Mouse (Mus musculus): Measurements from ENCODE around the gene Fga. TPM values are rescaled to one million over a fixed set of nuclear protein-coding genes. Genes with fewer than 3 reads are reported as not detected.

The Fga gene
- polyA plus RNA-seq (2015; fragmentation: Nextera tagmentation; extraction: Ambion mirVana) = 1.00 TPM in 1 of 2 replicates, not detected in the other

- no peak within 1 kb of the TSS for H3K9ac ChIP-seq
- no peak within 1 kb of the TSS for H3K27ac ChIP-seq
- no peak for ATAC-seq
- no peak within 1 kb of the TSS for H3K4me3 ChIP-seq
- no peak within 1 kb of the TSS for H3K4me2 ChIP-seq
- WGBS = 80% methylated on average over 9 of the region's 9 CpGs
- H3K4me1 ChIP-seq = no peaks in the 10 kb centered on the region
- no peaks in the 10 kb centered on the region for H3K9me3 ChIP-seq (replicated peaks)
- no peaks in the 10 kb centered on the region for H3K36me3 ChIP-seq (ENCODE audit: poor library complexity, severe bottlenecking)
- H3K27me3 ChIP-seq = no peaks in the 10 kb centered on the region
Observed at GRCm38 (mm10) chr3:83025475-83026301, at the start of gene Fga. TSS of gene Fga (plus strand) at chr3:83026076.

- Histone ChIP-seq H3K4me3 (no peak overlapping the region), H3K4me2 (no peak overlapping the region), H3K4me1 (no peaks in the 10 kb centered on the region), H3K27me3 (no peaks in the 10 kb centered on the region), H3K36me3 (ENCODE audit: poor library complexity, severe bottlenecking) (no peaks in the 10 kb centered on the region), H3K27ac (no peak overlapping the region), H3K9ac (no peak overlapping the region), H3K9me3 (replicated peaks) (no peaks in the 10 kb centered on the region)
- 86% methylated on average over 6 of the region's 6 CpGs for WGBS
- no peak for ATAC-seq
Observed at GRCm38 (mm10) chr3:82980818-82981217, 45.1 kb upstream of the Fga start.

- 75% methylated on average over 8 of the region's 8 CpGs for WGBS
- no peaks in the 10 kb centered on the region for H3K27me3 ChIP-seq
- H3K9ac ChIP-seq = no peak overlapping the region
- no peak overlapping the region for H3K4me3 ChIP-seq
- H3K36me3 ChIP-seq (ENCODE audit: poor library complexity, severe bottlenecking) = no peaks in the 10 kb centered on the region
- no peaks in the 10 kb centered on the region for H3K4me1 ChIP-seq
- no peak overlapping the region for H3K27ac ChIP-seq
- no peak overlapping the region for H3K4me2 ChIP-seq
- no peaks in the 10 kb centered on the region for H3K9me3 ChIP-seq (replicated peaks)
- ATAC-seq = no peak
Observed at GRCm38 (mm10) chr3:82981861-82982260, 44.0 kb upstream of the Fga start.

- Histone ChIP-seq H3K9me3 (replicated peaks) (no peaks in the 10 kb centered on the region), H3K4me3 (no peak overlapping the region), H3K27me3 (no peaks in the 10 kb centered on the region), H3K36me3 (ENCODE audit: poor library complexity, severe bottlenecking) (no peaks in the 10 kb centered on the region), H3K27ac (no peak overlapping the region), H3K4me1 (no peaks in the 10 kb centered on the region), H3K9ac (no peak overlapping the region), H3K4me2 (no peak overlapping the region)
- WGBS = 82% methylated on average over 2 of the region's 2 CpGs
- no peak for ATAC-seq
Observed at GRCm38 (mm10) chr3:82984840-82985239, 41.0 kb upstream of the Fga start.

- Histone ChIP-seq H3K9me3 (replicated peaks) (no peaks in the 10 kb centered on the region), H3K27me3 (peaks cover 13% of the 10 kb centered on the region), H3K9ac (no peak overlapping the region), H3K4me3 (no peak overlapping the region), H3K4me2 (no peak overlapping the region), H3K4me1 (peaks cover 6% of the 10 kb centered on the region; the same call in 1 of the 2 replicates), H3K36me3 (ENCODE audit: poor library complexity, severe bottlenecking) (no peaks in the 10 kb centered on the region), H3K27ac (no peak overlapping the region)
- ATAC-seq = no peak
- 86% methylated on average over 12 of the region's 12 CpGs for WGBS
Observed at GRCm38 (mm10) chr3:82991963-82992362, 33.9 kb upstream of the Fga start.

- ATAC-seq = no peak
- no peak overlapping the region for H3K27ac ChIP-seq
- H3K36me3 ChIP-seq (ENCODE audit: poor library complexity, severe bottlenecking) = no peaks in the 10 kb centered on the region
- peaks cover 19% of the 10 kb centered on the region for H3K27me3 ChIP-seq
- H3K4me3 ChIP-seq = no peak overlapping the region
- no peaks in the 10 kb centered on the region for H3K9me3 ChIP-seq (replicated peaks)
- peaks cover 6% of the 10 kb centered on the region; the same call in 1 of the 2 replicates for H3K4me1 ChIP-seq
- H3K4me2 ChIP-seq = no peak overlapping the region
- WGBS = 88% methylated on average over 6 of the region's 6 CpGs
- H3K9ac ChIP-seq = no peak overlapping the region
Observed at GRCm38 (mm10) chr3:82992956-82993355, 32.9 kb upstream of the Fga start.

- Histone ChIP-seq H3K4me3 (peak overlapping the region; percentile 16), H3K27me3 (peaks cover 19% of the 10 kb centered on the region), H3K9me3 (replicated peaks) (no peaks in the 10 kb centered on the region), H3K4me2 (peak overlapping the region; percentile 57), H3K4me1 (peaks cover 6% of the 10 kb centered on the region; the same call in 1 of the 2 replicates), H3K9ac (peak overlapping the region; percentile 14; the same call in 1 of the 2 replicates), H3K36me3 (ENCODE audit: poor library complexity, severe bottlenecking) (no peaks in the 10 kb centered on the region), H3K27ac (no peak overlapping the region)
- peak; percentile 53; the same call in 1 of the 2 replicates for ATAC-seq
- WGBS = 3% methylated on average over 24 of the region's 24 CpGs
Observed at GRCm38 (mm10) chr3:82995368-82995767, 30.5 kb upstream of the Fga start.

- 67% methylated on average over 3 of the region's 3 CpGs for WGBS
- Histone ChIP-seq H3K9ac (no peak overlapping the region), H3K4me2 (no peak overlapping the region), H3K4me1 (peaks cover 6% of the 10 kb centered on the region; the same call in 1 of the 2 replicates), H3K9me3 (replicated peaks) (no peaks in the 10 kb centered on the region), H3K36me3 (ENCODE audit: poor library complexity, severe bottlenecking) (no peaks in the 10 kb centered on the region), H3K27ac (no peak overlapping the region), H3K4me3 (no peak overlapping the region), H3K27me3 (peaks cover 19% of the 10 kb centered on the region)
- ATAC-seq = no peak
Observed at GRCm38 (mm10) chr3:82996656-82997055, 29.2 kb upstream of the Fga start.

GRCm38 (mm10) chr3:82998772-82999463 is 27.0 kb upstream of the Fga start:
- ATAC-seq = peak; percentile 94
- Histone ChIP-seq H3K36me3 (ENCODE audit: poor library complexity, severe bottlenecking) (no peaks in the 10 kb centered on the region), H3K4me1 (peaks cover 6% of the 10 kb centered on the region; the same call in 1 of the 2 replicates), H3K27me3 (peaks cover 19% of the 10 kb centered on the region), H3K9ac (no peak overlapping the region), H3K4me3 (no peak overlapping the region), H3K9me3 (replicated peaks) (no peaks in the 10 kb centered on the region), H3K4me2 (no peak overlapping the region), H3K27ac (no peak overlapping the region)
- 29% methylated on average over 8 of the region's 8 CpGs for WGBS

GRCm38 (mm10) chr3:82999995-83000394 is 25.9 kb upstream of the Fga start:
- H3K4me1 ChIP-seq = peaks cover 6% of the 10 kb centered on the region; the same call in 1 of the 2 replicates
- H3K27ac ChIP-seq = no peak overlapping the region
- no peak overlapping the region for H3K4me2 ChIP-seq
- WGBS = 81% methylated on average over 9 of the region's 9 CpGs
- no peaks in the 10 kb centered on the region for H3K36me3 ChIP-seq (ENCODE audit: poor library complexity, severe bottlenecking)
- no peak for ATAC-seq
- no peak overlapping the region for H3K9ac ChIP-seq
- no peak overlapping the region for H3K4me3 ChIP-seq
- no peaks in the 10 kb centered on the region for H3K9me3 ChIP-seq (replicated peaks)
- H3K27me3 ChIP-seq = peaks cover 18% of the 10 kb centered on the region

GRCm38 (mm10) chr3:83002191-83002590 is 23.7 kb upstream of the Fga start:
- Histone ChIP-seq H3K9ac (no peak overlapping the region), H3K4me1 (no peaks in the 10 kb centered on the region), H3K27ac (no peak overlapping the region), H3K4me3 (no peak overlapping the region), H3K4me2 (no peak overlapping the region), H3K9me3 (replicated peaks) (no peaks in the 10 kb centered on the region), H3K36me3 (ENCODE audit: poor library complexity, severe bottlenecking) (no peaks in the 10 kb centered on the region), H3K27me3 (peaks cover 4% of the 10 kb centered on the region; the same call in 1 of the 2 replicates)
- ATAC-seq = 0 out of 2 replicates have a peak, but pooled peaks have one; percentile 20
- WGBS = 3% methylated on average over 2 of the region's 2 CpGs

- no peak for ATAC-seq
- H3K9ac ChIP-seq = no peak overlapping the region
- H3K4me2 ChIP-seq = no peak overlapping the region
- H3K4me1 ChIP-seq = no peaks in the 10 kb centered on the region
- no peaks in the 10 kb centered on the region for H3K36me3 ChIP-seq (ENCODE audit: poor library complexity, severe bottlenecking)
- WGBS = 91% methylated on average over 8 of the region's 8 CpGs
- H3K27ac ChIP-seq = no peak overlapping the region
- H3K27me3 ChIP-seq = no peaks in the 10 kb centered on the region; the same call in 1 of the 2 replicates
- H3K4me3 ChIP-seq = no peak overlapping the region
- no peaks in the 10 kb centered on the region for H3K9me3 ChIP-seq (replicated peaks)
Observed at GRCm38 (mm10) chr3:83003068-83003467, 22.8 kb upstream of the Fga start.

Measured in forebrain, embryonic 13.5 days (tissue).